Mouse (Mus musculus) cerebellum, adult 2 months (tissue): ENCODE results near the gene Cyp2d26.

Experiments used
- CTCF ChIP-seq: fragments of 200-500 bp; IDR thresholded peaks from 2 replicates; pipeline ENCODE4 v1.5.1; 2011; ENCODE audit warnings: low read depth, mild to moderate bottlenecking, control low read depth, low read length, moderate library complexity, borderline replicate concordance; ENCODE audit not compliant: insufficient read depth
- POLR2A ChIP-seq: fragments of 200-500 bp; IDR thresholded peaks from 2 replicates; pipeline ENCODE4 v1.6.1; 2011; ENCODE audit warnings: low read length, control low read depth, borderline replicate concordance; ENCODE audit not compliant: insufficient read depth

DNA sequence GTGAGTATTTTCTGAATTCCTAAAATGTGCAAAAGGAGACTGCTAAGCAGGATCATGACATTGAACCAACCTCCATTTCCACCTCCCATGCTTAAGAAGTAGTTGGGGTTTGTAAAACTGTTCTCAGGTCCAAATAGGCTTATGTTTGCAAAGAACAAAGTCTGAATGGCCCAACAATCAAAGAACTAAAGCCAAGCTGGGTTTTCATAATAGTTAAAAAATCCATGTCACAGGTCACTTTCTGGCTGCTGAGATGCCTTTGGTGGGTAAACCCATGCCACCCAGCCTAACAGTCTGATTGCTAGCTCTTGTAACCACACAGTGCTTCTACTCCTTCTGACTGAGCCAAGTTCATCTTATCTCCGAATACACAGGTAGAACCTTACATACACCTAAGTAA is 9.5 kb downstream of the Cyp2d26 start:
- TF ChIP-seq CTCF (no peak), POLR2A (no peak)
